Mouse (Mus musculus): ENCODE data around the gene Elmsan1. TPM values are rescaled to one million over a fixed set of nuclear protein-coding genes. Genes with fewer than 3 reads are reported as not detected.

Elmsan1 gene
- polyA plus RNA-seq (2012; rRNA removed) = 7.4 and 8.5 TPM in 2 replicates

DNA sequence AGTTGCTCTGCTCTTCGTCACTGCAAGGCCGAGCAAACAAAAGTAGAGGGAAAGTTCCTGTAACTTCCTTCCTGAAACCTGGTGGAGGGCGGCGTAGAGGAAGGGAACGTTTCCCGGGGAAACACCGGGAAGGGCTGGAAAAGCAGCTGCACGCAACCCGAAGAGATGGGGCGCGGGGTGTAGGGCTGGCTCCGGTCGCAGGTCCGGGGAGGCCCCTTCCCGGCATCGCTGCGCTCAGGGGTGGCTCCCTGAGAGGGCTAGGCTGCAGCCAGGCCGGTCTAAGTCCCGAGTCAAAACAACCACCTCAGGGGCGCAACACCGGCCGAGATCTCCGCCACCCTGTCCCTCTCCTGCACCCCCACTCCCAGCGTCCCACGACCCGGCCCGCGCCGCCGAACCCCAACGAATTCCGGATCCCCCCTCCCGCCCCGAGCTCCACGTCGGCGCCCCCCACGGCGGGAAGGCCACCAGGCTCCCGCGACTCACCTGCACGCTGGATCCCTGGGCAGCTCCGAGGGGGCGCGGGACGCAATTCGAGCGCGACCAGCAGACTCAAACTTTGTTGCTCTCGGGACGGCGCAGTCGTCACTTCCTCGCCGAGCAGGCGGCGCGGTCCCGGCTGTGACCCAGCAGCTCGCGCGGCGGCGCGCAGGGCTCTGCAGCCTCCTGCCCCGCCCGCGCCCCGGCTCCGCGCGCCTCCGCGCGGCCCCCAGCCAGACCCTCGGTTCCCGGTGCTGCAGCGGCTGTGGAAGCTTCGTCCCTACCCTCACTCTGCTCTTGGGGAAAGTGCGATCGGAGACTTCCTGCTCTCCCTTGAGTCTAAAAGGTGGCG lies at the start of gene Elmsan1:
TSS of gene Elmsan1 (minus strand) at position 593 of the 832 bp plus-strand sequence.

DNA sequence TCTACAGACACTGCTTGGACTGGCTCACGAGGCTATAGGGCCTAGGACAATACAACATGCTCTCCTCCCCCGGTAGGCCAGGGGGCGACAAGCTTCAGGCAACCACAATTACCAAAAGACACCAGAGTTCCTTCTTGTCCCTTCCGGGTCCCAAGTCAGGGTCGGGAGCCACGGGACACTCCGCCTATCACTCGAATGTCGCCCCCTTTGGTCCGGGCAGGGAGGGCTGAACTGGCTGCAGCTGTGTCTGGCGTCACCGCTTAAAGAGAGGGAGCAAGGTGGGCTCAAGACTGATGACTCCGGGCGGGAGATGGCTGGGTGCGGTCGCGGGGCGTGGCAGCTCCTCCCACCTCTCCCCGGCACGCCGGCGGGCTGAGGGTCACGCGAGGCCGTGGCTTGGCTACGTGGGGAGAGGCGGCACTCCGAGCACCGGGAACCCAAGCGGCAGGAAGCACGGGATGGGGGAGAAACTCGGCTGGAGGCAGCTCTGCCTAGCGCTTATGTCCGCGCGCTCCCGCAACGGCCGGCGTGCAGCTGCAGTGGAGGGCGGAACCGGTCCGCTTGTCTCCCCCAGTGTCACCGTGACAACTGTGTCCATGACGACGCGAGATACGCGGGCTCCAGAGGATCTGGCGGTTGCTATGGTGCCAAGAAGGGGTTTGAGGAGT lies 70.6 kb downstream of the Elmsan1 start, which contains the start of gene Pnma1:
TSS of gene Pnma1 (minus strand) at position 536 of the 668 bp plus-strand sequence.

DNA sequence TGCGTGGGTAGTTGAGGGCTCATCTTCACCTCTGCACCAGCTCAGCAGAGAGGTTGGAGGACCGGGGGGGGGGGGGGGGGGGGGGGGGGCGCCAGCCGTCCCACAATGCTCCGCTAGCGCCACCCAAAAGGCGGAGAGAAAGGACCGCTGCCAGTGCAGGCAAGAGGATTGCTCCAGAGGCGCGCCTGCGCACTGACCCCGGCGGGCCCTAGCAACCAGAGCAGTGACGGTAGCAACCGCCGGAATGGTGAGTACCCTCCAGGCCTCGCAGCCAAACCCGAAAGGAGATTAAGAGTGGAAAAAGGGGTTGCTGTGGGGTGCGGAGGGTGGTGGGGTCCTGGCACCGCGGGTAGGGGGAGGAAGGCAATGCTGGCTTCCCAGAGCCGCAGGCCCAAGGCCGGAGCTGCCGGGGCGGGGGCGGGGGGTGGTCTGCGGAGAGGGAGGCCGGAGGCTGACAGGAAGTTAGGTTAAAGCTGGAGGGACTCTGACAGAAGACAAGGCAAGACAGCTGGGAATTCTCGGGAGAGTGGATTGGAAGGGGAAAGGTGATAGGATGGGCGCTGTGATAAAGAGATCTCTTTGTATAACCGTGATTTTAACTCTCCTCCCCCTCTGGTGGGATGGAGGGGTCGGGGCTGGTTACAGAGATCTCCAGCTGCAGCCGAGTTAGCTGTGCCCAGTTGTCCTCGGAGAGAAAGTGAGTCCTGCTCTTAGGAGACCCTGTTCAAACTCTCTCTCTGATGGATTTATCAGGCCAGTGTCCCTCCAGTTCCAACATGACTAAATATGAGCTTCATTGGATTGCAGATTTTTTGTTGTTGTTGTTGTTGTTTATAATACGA lies 104.3 kb downstream of the Elmsan1 start, which contains the start of gene Dnal1:
TSS of gene Dnal1 (plus strand) at position 214 of the 842 bp plus-strand sequence.

GRCm38 (mm10) chr12:84100604-84101492 lies 117.8 kb downstream of the Elmsan1 start, which contains the start of gene Acot6:
Gene Acot6, plus strand, starts transcription at chr12:84100654.

Other genes with a start within 250 kb of the Elmsan1 start
- 0.03 TPM in 1 of 2 replicates, not detected in the other for gene Heatr4, start 234.0 kb downstream of the Elmsan1 start, polyA plus RNA-seq (2012; rRNA removed)
- 2.9 and 4.7 TPM in 2 replicates for gene Acot2, start 231.0 kb downstream of the Elmsan1 start, polyA plus RNA-seq (2012; rRNA removed)
- 51.0 and 51.4 TPM in 2 replicates for gene Acot1, start 209.4 kb downstream of the Elmsan1 start, polyA plus RNA-seq (2012; rRNA removed)
- 0.12 and 0.44 TPM in 2 replicates for gene Acot4, start 180.5 kb downstream of the Elmsan1 start, polyA plus RNA-seq (2012; rRNA removed)
- not detected in 2 replicates for gene Gm49366, start 179.9 kb downstream of the Elmsan1 start, polyA plus RNA-seq (2012; rRNA removed)
- 0.20 and 0.36 TPM in 2 replicates for gene Acot3, start 166.7 kb downstream of the Elmsan1 start, polyA plus RNA-seq (2012; rRNA removed)
- gene Acot5, start 149.6 kb downstream of the Elmsan1 start, polyA plus RNA-seq (2012; rRNA removed) = 0.04 and 0.08 TPM in 2 replicates
- gene Acot6, start 118.2 kb downstream of the Elmsan1 start, polyA plus RNA-seq (2012; rRNA removed) = 2.8 and 3.1 TPM in 2 replicates
- gene Dnal1, start 104.5 kb downstream of the Elmsan1 start, polyA plus RNA-seq (2012; rRNA removed) = 15.9 and 16.2 TPM in 2 replicates
- 2.3 and 3.3 TPM in 2 replicates for gene Pnma1, start 70.4 kb downstream of the Elmsan1 start, polyA plus RNA-seq (2012; rRNA removed)
- 10.5 and 12.4 TPM in 2 replicates for gene Ptgr2, start 66.4 kb upstream of the Elmsan1 start, polyA plus RNA-seq (2012; rRNA removed)
- gene Zfp410, start 98.0 kb upstream of the Elmsan1 start, polyA plus RNA-seq (2012; rRNA removed) = 72.1 and 74.2 TPM in 2 replicates
- 48.4 and 50.5 TPM in 2 replicates for gene Coq6, start 142.8 kb upstream of the Elmsan1 start, polyA plus RNA-seq (2012; rRNA removed)
- gene Fam161b, start 143.0 kb upstream of the Elmsan1 start, polyA plus RNA-seq (2012; rRNA removed) = 17.3 and 19.5 TPM in 2 replicates
- 8.6 and 8.9 TPM in 2 replicates for gene Entpd5, start 190.1 kb upstream of the Elmsan1 start, polyA plus RNA-seq (2012; rRNA removed)
- gene Bbof1, start 190.2 kb upstream of the Elmsan1 start, polyA plus RNA-seq (2012; rRNA removed) = 4.4 TPM in 2 replicates
- 18.6 and 20.9 TPM in 2 replicates for gene Rnf113a2, start 198.3 kb upstream of the Elmsan1 start, polyA plus RNA-seq (2012; rRNA removed)
- 16.6 and 16.7 TPM in 2 replicates for gene Aldh6a1, start 232.1 kb upstream of the Elmsan1 start, polyA plus RNA-seq (2012; rRNA removed)
- gene Lin52, start 232.5 kb upstream of the Elmsan1 start, polyA plus RNA-seq (2012; rRNA removed) = 26.2 and 27.0 TPM in 2 replicates